Mouse (Mus musculus): ENCODE measurements around the gene Slc6a11. TPM values are rescaled to one million over a fixed set of nuclear protein-coding genes. Genes with fewer than 3 reads are reported as not detected.

Slc6a11 gene
- polyA plus RNA-seq, 1 experiment: not detected

- no peak overlapping the region for H3K27ac ChIP-seq (ENCODE audit: insufficient read depth, low read depth, low read length)
- H3K4me1 ChIP-seq (ENCODE audit: control insufficient read depth, insufficient read depth, low read length): no peaks in the 10 kb centered on the region
- H3K36me3 ChIP-seq (ENCODE audit: control insufficient read depth, insufficient read depth, low read length): no peaks in the 10 kb centered on the region
- H3K4me3 ChIP-seq (ENCODE audit: insufficient read depth, low read depth, low read length): no peak overlapping the region
- H3K27me3 ChIP-seq (replicated peaks; ENCODE audit: control insufficient read depth, insufficient read depth, low read length): no peaks in the 10 kb centered on the region
- no peak for TF ChIP-seq CTCF (conservative IDR thresholded peaks at IDR 0.05; ENCODE audit: insufficient read depth, insufficient read length, low read depth, low read length)
- TF ChIP-seq POLR2A (IDR thresholded peaks at IDR 0.05; ENCODE audit: low read depth, low read length): no peak
- no peak for DNase-seq
- WGBS: 68% methylated on average over 11 of the region's 11 CpGs
These were observed 114.6 kb downstream of the Slc6a11 start for GRCm38 (mm10) chr6:114245665-114246064.

GRCm38 (mm10) chr6:114250311-114250710 is 119.3 kb downstream of the Slc6a11 start:
- Histone ChIP-seq H3K4me3 (ENCODE audit: insufficient read depth, low read depth, low read length) (no peak overlapping the region), H3K27ac (ENCODE audit: insufficient read depth, low read depth, low read length) (no peak overlapping the region), H3K4me1 (ENCODE audit: control insufficient read depth, insufficient read depth, low read length) (no peaks in the 10 kb centered on the region), H3K36me3 (ENCODE audit: control insufficient read depth, insufficient read depth, low read length) (no peaks in the 10 kb centered on the region), H3K27me3 (replicated peaks; ENCODE audit: control insufficient read depth, insufficient read depth, low read length) (no peaks in the 10 kb centered on the region)
- WGBS: 4% methylated on average over 5 of the region's 5 CpGs
- TF ChIP-seq POLR2A (IDR thresholded peaks at IDR 0.05; ENCODE audit: low read depth, low read length): no peak
- TF ChIP-seq CTCF (conservative IDR thresholded peaks at IDR 0.05; ENCODE audit: insufficient read depth, insufficient read length, low read depth, low read length): peak; percentile 94
- peak; percentile 74 for DNase-seq

GRCm38 (mm10) chr6:114254927-114255326 is 123.9 kb downstream of the Slc6a11 start:
- no peaks in the 10 kb centered on the region for H3K4me1 ChIP-seq (ENCODE audit: control insufficient read depth, insufficient read depth, low read length)
- no peak overlapping the region for H3K4me3 ChIP-seq (ENCODE audit: insufficient read depth, low read depth, low read length)
- H3K27me3 ChIP-seq (replicated peaks; ENCODE audit: control insufficient read depth, insufficient read depth, low read length): no peaks in the 10 kb centered on the region
- DNase-seq: no peak
- TF ChIP-seq CTCF (conservative IDR thresholded peaks at IDR 0.05; ENCODE audit: insufficient read depth, insufficient read length, low read depth, low read length): no peak
- H3K27ac ChIP-seq (ENCODE audit: insufficient read depth, low read depth, low read length): no peak overlapping the region
- WGBS: 45% methylated on average over 14 of the region's 14 CpGs
- H3K36me3 ChIP-seq (ENCODE audit: control insufficient read depth, insufficient read depth, low read length): no peaks in the 10 kb centered on the region

GRCm38 (mm10) chr6:114257762-114258361 is 126.8 kb downstream of the Slc6a11 start:
- TF ChIP-seq CTCF (conservative IDR thresholded peaks at IDR 0.05; ENCODE audit: insufficient read depth, insufficient read length, low read depth, low read length) (no peak), POLR2A (IDR thresholded peaks at IDR 0.05; ENCODE audit: low read depth, low read length) (no peak)
- no peaks in the 10 kb centered on the region for H3K36me3 ChIP-seq (ENCODE audit: control insufficient read depth, insufficient read depth, low read length)
- DNase-seq: no peak
- H3K4me3 ChIP-seq (ENCODE audit: insufficient read depth, low read depth, low read length): no peak overlapping the region
- no peaks in the 10 kb centered on the region for H3K27me3 ChIP-seq (replicated peaks; ENCODE audit: control insufficient read depth, insufficient read depth, low read length)
- WGBS: 72% methylated on average over 1 of the region's 1 CpGs
- H3K27ac ChIP-seq (ENCODE audit: insufficient read depth, low read depth, low read length): no peak overlapping the region
- no peaks in the 10 kb centered on the region for H3K4me1 ChIP-seq (ENCODE audit: control insufficient read depth, insufficient read depth, low read length)

- H3K4me3 ChIP-seq (ENCODE audit: insufficient read depth, low read depth, low read length): no peak overlapping the region
- no peaks in the 10 kb centered on the region for H3K36me3 ChIP-seq (ENCODE audit: control insufficient read depth, insufficient read depth, low read length)
- H3K4me1 ChIP-seq (ENCODE audit: control insufficient read depth, insufficient read depth, low read length): no peaks in the 10 kb centered on the region
- TF ChIP-seq CTCF (conservative IDR thresholded peaks at IDR 0.05; ENCODE audit: insufficient read depth, insufficient read length, low read depth, low read length) (no peak), POLR2A (IDR thresholded peaks at IDR 0.05; ENCODE audit: low read depth, low read length) (no peak)
- no peak overlapping the region for H3K27ac ChIP-seq (ENCODE audit: insufficient read depth, low read depth, low read length)
- no peaks in the 10 kb centered on the region for H3K27me3 ChIP-seq (replicated peaks; ENCODE audit: control insufficient read depth, insufficient read depth, low read length)
- 62% methylated on average over 3 of the region's 3 CpGs for WGBS
- no peak for DNase-seq
These were observed 127.7 kb downstream of the Slc6a11 start for GRCm38 (mm10) chr6:114258661-114259193.

- WGBS: 60% methylated on average over 6 of the region's 6 CpGs
- no peak for DNase-seq
These were observed 130.6 kb downstream of the Slc6a11 start for GRCm38 (mm10) chr6:114261609-114262008.

GRCm38 (mm10) chr6:114264010-114264409 is 133.0 kb downstream of the Slc6a11 start:
- no peak overlapping the region for H3K4me3 ChIP-seq (ENCODE audit: insufficient read depth, low read depth, low read length)
- no peak for DNase-seq
- H3K36me3 ChIP-seq (ENCODE audit: control insufficient read depth, insufficient read depth, low read length): no peaks in the 10 kb centered on the region
- TF ChIP-seq POLR2A (IDR thresholded peaks at IDR 0.05; ENCODE audit: low read depth, low read length): no peak
- no peak for TF ChIP-seq CTCF (conservative IDR thresholded peaks at IDR 0.05; ENCODE audit: insufficient read depth, insufficient read length, low read depth, low read length)
- H3K4me1 ChIP-seq (ENCODE audit: control insufficient read depth, insufficient read depth, low read length): no peaks in the 10 kb centered on the region
- no peaks in the 10 kb centered on the region for H3K27me3 ChIP-seq (replicated peaks; ENCODE audit: control insufficient read depth, insufficient read depth, low read length)
- 56% methylated on average over 3 of the region's 3 CpGs for WGBS
- no peak overlapping the region for H3K27ac ChIP-seq (ENCODE audit: insufficient read depth, low read depth, low read length)

More at GRCm38 (mm10) chr6:114261609-114262008, 130.6 kb downstream of the Slc6a11 start:
- no peaks in the 10 kb centered on the region for H3K27me3 ChIP-seq (replicated peaks; ENCODE audit: control insufficient read depth, insufficient read depth, low read length)
- no peak for TF ChIP-seq CTCF (conservative IDR thresholded peaks at IDR 0.05; ENCODE audit: insufficient read depth, insufficient read length, low read depth, low read length)
- H3K36me3 ChIP-seq (ENCODE audit: control insufficient read depth, insufficient read depth, low read length): no peaks in the 10 kb centered on the region
- no peak overlapping the region for H3K4me3 ChIP-seq (ENCODE audit: insufficient read depth, low read depth, low read length)
- no peaks in the 10 kb centered on the region for H3K4me1 ChIP-seq (ENCODE audit: control insufficient read depth, insufficient read depth, low read length)
- H3K27ac ChIP-seq (ENCODE audit: insufficient read depth, low read depth, low read length): no peak overlapping the region
